Mouse (Mus musculus) spleen, adult 2 months (tissue): ENCODE data around the gene Tnfsf14.

Experiments used
- CTCF ChIP-seq: fragments of 200-500 bp; IDR thresholded peaks from 2 replicates; pipeline ENCODE4 v1.5.1; 2011; ENCODE audit warnings: mild to moderate bottlenecking, inconsistent platforms; ENCODE audit not compliant: insufficient read depth, insufficient read length, insufficient replicate concordance; ENCODE audit errors: extremely low read depth
- POLR2A ChIP-seq: fragments of 200-500 bp; IDR thresholded peaks from 2 replicates; pipeline ENCODE4 v1.6.1; 2011; ENCODE audit warnings: low read depth, low read length, inconsistent platforms

GRCm38 (mm10) chr17:57148343-57148742 lies 45.6 kb downstream of the Tnfsf14 start:
- TF ChIP-seq CTCF (no peak), POLR2A (no peak)
